Mouse (Mus musculus) embryonic facial prominence, embryonic 10.5 days (tissue): Measurements from ENCODE around the gene Ltc4s. TPM values are rescaled to one million over a fixed set of nuclear protein-coding genes. Genes with fewer than 3 reads are reported as not detected.

ENCODE experiments used
- DNase-seq: peaks from one replicate; pipeline ENCODE4 v3.0.0-alpha.2; 2017; ENCODE audit warnings: low spot score
- H3K27ac ChIP-seq: fragments of 300-500 bp; sonication (generic); replicated peaks from 2 replicates; pipeline ENCODE4 v1.5.1; 2016; ENCODE audit warnings: mild to moderate bottlenecking
- H3K27me3 ChIP-seq: fragments of 300-500 bp; sonication (generic); replicated peaks from 2 replicates; pipeline ENCODE4 v1.6.1; 2016; ENCODE audit warnings: low read depth, mild to moderate bottlenecking; ENCODE audit not compliant: poor library complexity, severe bottlenecking
- H3K36me3 ChIP-seq: fragments of 300-500 bp; sonication (generic); replicated peaks from 2 replicates; pipeline ENCODE4 v1.6.1; 2016; ENCODE audit warnings: mild to moderate bottlenecking, moderate library complexity
- H3K4me1 ChIP-seq: fragments of 300-500 bp; sonication (generic); 2 replicates; pipeline ENCODE4 v1.6.1; 2016
- H3K4me3 ChIP-seq: fragments of 300-500 bp; sonication (generic); 2 replicates; pipeline ENCODE4 v1.5.1; 2016; ENCODE audit warnings: mild to moderate bottlenecking, moderate library complexity
- H3K9me3 ChIP-seq: fragments of 300-500 bp; sonication (generic); 2 replicates; pipeline ENCODE4 v1.6.1; 2016; ENCODE audit warnings: mild to moderate bottlenecking
- WGBS: fragments of 180-500 bp; shearing (Covaris S2); methylation state at CpG from one replicate; pipeline ENCODE4 v1.1.7; 2016; 5-methylcytosine and 5-hydroxymethylcytosine counted together
- microRNA-seq: library from miRNA; unstranded; fragments of <30 nt; microRNA quantifications from one replicate; pipeline ENCODE4, GENCODE M21; 2017
- polyA plus RNA-seq: library from polyadenylated mRNA; unstranded; fragments of >200 nt; fragmentation: Nextera tagmentation; extraction: Ambion mirVana; gene quantifications from 2 replicates; pipeline ENCODE4 v1.2.1, GENCODE M21; 2016

Ltc4s gene
- polyA plus RNA-seq, 1 experiment from 2014 or later, result 1.4 TPM

GRCm38 (mm10) chr11:50201590-50201989, 36.8 kb downstream of the Ltc4s start:
- no peaks in the 10 kb centered on the region for H3K9me3 ChIP-seq
- DNase-seq, result no peak
- 92% methylated on average over 3 of the region's 3 CpGs for WGBS
- H3K36me3 ChIP-seq, result peaks cover 100% of the 10 kb centered on the region
- no peak overlapping the region for H3K4me3 ChIP-seq
- H3K27ac ChIP-seq, result no peak overlapping the region
- H3K27me3 ChIP-seq, result no peaks in the 10 kb centered on the region
- no peaks in the 10 kb centered on the region for H3K4me1 ChIP-seq

GRCm38 (mm10) chr11:50200613-50201012, 37.8 kb downstream of the Ltc4s start:
- no peak overlapping the region for H3K27ac ChIP-seq
- WGBS, result 94% methylated on average over 8 of the region's 8 CpGs
- H3K9me3 ChIP-seq, result no peaks in the 10 kb centered on the region
- peaks cover 99% of the 10 kb centered on the region for H3K36me3 ChIP-seq
- no peak overlapping the region for H3K4me3 ChIP-seq
- H3K27me3 ChIP-seq, result no peaks in the 10 kb centered on the region
- H3K4me1 ChIP-seq, result no peaks in the 10 kb centered on the region
- no peak for DNase-seq

- Histone ChIP-seq H3K27me3 (no peaks in the 10 kb centered on the region), H3K36me3 (peaks cover 98% of the 10 kb centered on the region), H3K27ac (no peak overlapping the region), H3K4me1 (no peaks in the 10 kb centered on the region), H3K4me3 (no peak overlapping the region), H3K9me3 (no peaks in the 10 kb centered on the region)
- no peak for DNase-seq
- WGBS, result 89% methylated on average over 2 of the region's 2 CpGs
Measured at GRCm38 (mm10) chr11:50198916-50199315, 39.5 kb downstream of the Ltc4s start.

- Histone ChIP-seq H3K4me3 (no peak overlapping the region), H3K9me3 (no peaks in the 10 kb centered on the region), H3K27me3 (no peaks in the 10 kb centered on the region), H3K4me1 (no peaks in the 10 kb centered on the region), H3K36me3 (peaks cover 95% of the 10 kb centered on the region), H3K27ac (no peak overlapping the region)
- DNase-seq, result no peak
- 95% methylated on average over 4 of the region's 5 CpGs for WGBS
Measured at GRCm38 (mm10) chr11:50198219-50198846, 40.1 kb downstream of the Ltc4s start.

- WGBS, result 92% methylated on average over 4 of the region's 4 CpGs
- DNase-seq, result no peak
- no peak overlapping the region for H3K4me3 ChIP-seq
- H3K36me3 ChIP-seq, result peaks cover 86% of the 10 kb centered on the region
- H3K27me3 ChIP-seq, result no peaks in the 10 kb centered on the region
- H3K4me1 ChIP-seq, result no peaks in the 10 kb centered on the region
- H3K9me3 ChIP-seq, result no peaks in the 10 kb centered on the region
- no peak overlapping the region for H3K27ac ChIP-seq
Measured at GRCm38 (mm10) chr11:50197500-50197899, 40.9 kb downstream of the Ltc4s start.

- WGBS, result 85% methylated on average over 4 of the region's 4 CpGs
- Histone ChIP-seq H3K27me3 (no peaks in the 10 kb centered on the region), H3K9me3 (no peaks in the 10 kb centered on the region), H3K36me3 (peaks cover 68% of the 10 kb centered on the region), H3K4me1 (no peaks in the 10 kb centered on the region), H3K27ac (no peak overlapping the region), H3K4me3 (no peak overlapping the region)
- no peak for DNase-seq
Measured at GRCm38 (mm10) chr11:50194793-50195192, 43.6 kb downstream of the Ltc4s start.

- WGBS, result 77% methylated on average over 7 of the region's 7 CpGs
- H3K36me3 ChIP-seq, result peaks cover 60% of the 10 kb centered on the region
- no peaks in the 10 kb centered on the region for H3K4me1 ChIP-seq
- no peak overlapping the region for H3K27ac ChIP-seq
- H3K27me3 ChIP-seq, result no peaks in the 10 kb centered on the region
- no peak overlapping the region for H3K4me3 ChIP-seq
- no peak for DNase-seq
- no peaks in the 10 kb centered on the region for H3K9me3 ChIP-seq
Measured at GRCm38 (mm10) chr11:50194070-50194469, 44.3 kb downstream of the Ltc4s start.

- H3K36me3 ChIP-seq, result peaks cover 49% of the 10 kb centered on the region
- WGBS, result 90% methylated on average over 3 of the region's 3 CpGs
- H3K4me3 ChIP-seq, result no peak overlapping the region
- H3K27me3 ChIP-seq, result no peaks in the 10 kb centered on the region
- no peak for DNase-seq
- H3K27ac ChIP-seq, result no peak overlapping the region
- H3K4me1 ChIP-seq, result no peaks in the 10 kb centered on the region
- no peaks in the 10 kb centered on the region for H3K9me3 ChIP-seq
Measured at GRCm38 (mm10) chr11:50192278-50192677, 46.1 kb downstream of the Ltc4s start.

- H3K4me1 ChIP-seq, result no peaks in the 10 kb centered on the region
- H3K36me3 ChIP-seq, result peaks cover 32% of the 10 kb centered on the region
- no peak overlapping the region for H3K4me3 ChIP-seq
- 87% methylated on average over 4 of the region's 4 CpGs for WGBS
- no peak for DNase-seq
- no peaks in the 10 kb centered on the region for H3K9me3 ChIP-seq
- H3K27me3 ChIP-seq, result no peaks in the 10 kb centered on the region
- H3K27ac ChIP-seq, result no peak overlapping the region
Measured at GRCm38 (mm10) chr11:50190362-50190761, 48.1 kb downstream of the Ltc4s start.

GRCm38 (mm10) chr11:50188682-50189081, 49.7 kb downstream of the Ltc4s start:
- no peaks in the 10 kb centered on the region for H3K27me3 ChIP-seq
- no peaks in the 10 kb centered on the region for H3K9me3 ChIP-seq
- WGBS, result 79% methylated on average over 7 of the region's 7 CpGs
- no peak overlapping the region for H3K4me3 ChIP-seq
- H3K4me1 ChIP-seq, result no peaks in the 10 kb centered on the region
- H3K27ac ChIP-seq, result no peak overlapping the region
- DNase-seq, result no peak
- H3K36me3 ChIP-seq, result peaks cover 25% of the 10 kb centered on the region; the same call in 1 of the 2 replicates

Small RNA genes within 50 kb of the gene (microRNA-seq; reads per million reads assigned to microRNA genes)
- gene Mir6919, result not detected

Other genes with a start within 250 kb of the Ltc4s start
- gene Rnf130, start 213.3 kb downstream of the Ltc4s start, polyA plus RNA-seq, result 57.4 and 60.5 TPM in 2 replicates
- 35.7 and 36.9 TPM in 2 replicates for gene Tbc1d9b, start 107.2 kb downstream of the Ltc4s start, polyA plus RNA-seq
- 24.1 and 27.3 TPM in 2 replicates for gene Mrnip, start 64.2 kb downstream of the Ltc4s start, polyA plus RNA-seq
- 130 and 131 TPM in 2 replicates for gene Sqstm1, start 27.8 kb downstream of the Ltc4s start, polyA plus RNA-seq
- gene Mgat4b, start 27.7 kb downstream of the Ltc4s start, polyA plus RNA-seq, result 22.6 and 23.5 TPM in 2 replicates
- gene Maml1, start 53.7 kb upstream of the Ltc4s start, polyA plus RNA-seq, result 6.7 and 7.2 TPM in 2 replicates
- 318 and 328 TPM in 2 replicates for gene Canx, start 87.1 kb upstream of the Ltc4s start, polyA plus RNA-seq
- 0.52 TPM in 1 of 2 replicates, not detected in the other for gene Cby3, start 115.8 kb upstream of the Ltc4s start, polyA plus RNA-seq
- gene Hnrnph1, start 138.4 kb upstream of the Ltc4s start, polyA plus RNA-seq, result 611 and 614 TPM in 2 replicates
- gene Rufy1, start 192.5 kb upstream of the Ltc4s start, polyA plus RNA-seq, result 21.8 and 27.0 TPM in 2 replicates